Mouse (Mus musculus) neural tube, embryonic 15.5 days (tissue): Measurements from ENCODE around the gene Prap1. TPM values are rescaled to one million over a fixed set of nuclear protein-coding genes. Genes with fewer than 3 reads are reported as not detected.
"Not testable (repeated sequence)": the region's sequence is repeated elsewhere in the genome, so short reads cannot be mapped to it uniquely, and the experiment has no call there.

Experiments
- ATAC-seq: fragments of 200-750 bp; cut with Nextera tagmentation; 2 replicates; pipeline ENCODE4 v1.8.0; 2017; ENCODE audit warnings: mild to moderate bottlenecking, moderate TSS enrichment, moderate library complexity; ENCODE audit not compliant: low FRiP score
- H3K27ac ChIP-seq: fragments of 300-500 bp; sonication (generic); replicated peaks from 2 replicates; pipeline ENCODE4 v1.5.1; 2015; ENCODE audit warnings: mild to moderate bottlenecking, inconsistent platforms
- H3K27me3 ChIP-seq: fragments of 300-500 bp; sonication (generic); replicated peaks from 2 replicates; pipeline ENCODE4 v1.6.1; 2015; ENCODE audit warnings: inconsistent platforms
- H3K36me3 ChIP-seq: fragments of 300-500 bp; sonication (generic); 2 replicates; pipeline ENCODE4 v1.6.1; 2015; ENCODE audit warnings: inconsistent platforms
- H3K4me1 ChIP-seq: fragments of 300-500 bp; sonication (generic); 2 replicates; pipeline ENCODE4 v1.6.1; 2015; ENCODE audit warnings: inconsistent platforms
- H3K4me2 ChIP-seq: fragments of 300-500 bp; sonication (generic); 2 replicates; pipeline ENCODE4 v1.6.1; 2015; ENCODE audit warnings: inconsistent platforms, mild to moderate bottlenecking, moderate library complexity
- H3K4me3 ChIP-seq: fragments of 300-500 bp; sonication (generic); replicated peaks from 2 replicates; pipeline ENCODE4 v1.5.1; 2015; ENCODE audit warnings: mild to moderate bottlenecking, inconsistent platforms
- H3K9ac ChIP-seq: fragments of 300-500 bp; sonication (generic); replicated peaks from 2 replicates; pipeline ENCODE4 v1.6.1; 2015; ENCODE audit warnings: mild to moderate bottlenecking, inconsistent platforms
- H3K9me3 ChIP-seq: fragments of 300-500 bp; sonication (generic); replicated peaks from 2 replicates; pipeline ENCODE4 v1.6.1; 2016; ENCODE audit warnings: inconsistent platforms
- WGBS: fragments of 180-500 bp; shearing (Covaris S2); methylation state at CpG from one replicate; pipeline ENCODE4 v1.1.7; 2015; ENCODE audit warnings: mixed read lengths; 5-methylcytosine and 5-hydroxymethylcytosine counted together
- polyA plus RNA-seq: library from polyadenylated mRNA; unstranded; fragments of >200 nt; fragmentation: Nextera tagmentation; extraction: Ambion mirVana; gene quantifications from 2 replicates; pipeline ENCODE4 v1.2.1, GENCODE M21; 2015

The Prap1 gene
- polyA plus RNA-seq, 1 experiment from 2014 or later, result not detected

DNA sequence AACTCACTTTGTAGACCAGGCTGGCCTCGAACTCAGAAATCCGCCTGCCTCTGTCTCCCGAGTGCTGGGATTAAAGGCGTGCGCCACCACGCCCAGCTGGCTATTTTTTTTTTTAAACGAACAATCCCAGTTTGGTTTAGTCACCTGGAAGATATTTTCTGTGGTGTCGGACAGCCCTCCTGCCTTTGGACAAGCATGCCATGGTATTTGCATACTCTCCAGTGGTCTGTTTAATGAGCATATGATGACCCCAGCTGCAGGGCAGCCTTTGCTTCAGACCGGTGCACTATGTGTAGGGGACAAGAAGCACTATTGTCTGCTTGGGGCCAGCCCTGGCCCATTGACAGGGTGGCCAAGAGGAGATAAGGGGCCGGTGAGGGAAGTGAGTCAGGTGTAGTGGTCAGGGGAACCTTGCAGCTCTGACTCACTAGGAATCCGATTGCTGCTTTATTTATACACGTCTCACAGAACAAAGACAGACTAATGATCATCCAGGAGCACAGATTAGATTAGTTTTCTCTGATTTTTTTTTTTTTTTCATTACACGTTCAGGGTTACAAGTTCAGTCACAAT, 28.2 kb downstream of the Prap1 start:
- WGBS, result 73% methylated on average over 13 of the region's 13 CpGs
- no peak overlapping the region for H3K27ac ChIP-seq

DNA sequence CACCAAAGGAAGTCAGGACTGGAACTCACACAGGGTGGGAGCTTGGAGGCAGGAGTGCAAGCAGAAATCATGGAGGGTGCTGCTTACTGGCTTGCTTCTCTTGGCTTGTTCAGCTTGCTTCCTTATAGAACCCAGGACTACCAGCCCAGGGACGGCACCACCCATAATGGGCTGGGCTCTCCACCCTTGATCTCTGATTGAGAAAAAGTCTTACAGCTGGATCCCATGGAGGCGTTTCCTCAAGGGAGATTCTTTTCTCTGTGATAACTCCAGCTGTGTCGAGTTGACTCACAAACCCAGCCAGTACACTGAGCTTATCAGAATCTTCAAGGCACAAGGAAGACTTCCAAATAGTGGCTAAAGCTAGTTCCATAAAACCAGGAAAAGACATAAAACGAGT, 29.6 kb downstream of the Prap1 start:
- Histone ChIP-seq H3K27ac (no peak overlapping the region), H3K27me3 (no peaks in the 10 kb centered on the region), H3K4me2 (no peak overlapping the region), H3K36me3 (no peaks in the 10 kb centered on the region), H3K9ac (no peak overlapping the region), H3K4me3 (no peak overlapping the region), H3K4me1 (peaks cover 15% of the 10 kb centered on the region), H3K9me3 (no peaks in the 10 kb centered on the region)
- WGBS, result 40% methylated on average over 4 of the region's 4 CpGs
- no peak for ATAC-seq

More for the DNA sequence above, 28.2 kb downstream of the Prap1 start:
- Histone ChIP-seq H3K36me3 (no peaks in the 10 kb centered on the region), H3K4me1 (peaks cover 18% of the 10 kb centered on the region), H3K4me2 (no peak overlapping the region), H3K9me3 (no peaks in the 10 kb centered on the region), H3K27me3 (no peaks in the 10 kb centered on the region), H3K9ac (no peak overlapping the region), H3K4me3 (no peak overlapping the region)
- ATAC-seq, result no peak

DNA sequence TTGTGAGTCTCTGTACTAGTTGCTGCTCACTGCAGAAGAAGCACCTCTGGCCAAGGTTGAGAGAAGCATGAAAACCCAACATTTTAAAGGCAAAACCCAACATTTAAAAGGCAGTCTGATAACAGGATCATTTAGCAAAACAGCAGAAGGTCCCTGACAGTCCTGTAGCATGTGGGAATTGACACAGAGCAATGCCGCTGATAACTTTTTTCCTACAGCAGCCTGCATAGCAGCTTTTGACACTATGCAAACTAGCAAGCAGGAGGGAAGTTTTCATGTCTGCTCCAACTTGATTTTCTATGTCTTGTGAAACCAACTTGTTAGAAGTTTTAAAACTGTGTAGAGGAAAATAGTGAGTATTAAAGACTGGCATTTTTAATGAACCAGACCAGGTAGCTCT, 31.2 kb downstream of the Prap1 start:
- H3K9me3 ChIP-seq, result no peaks in the 10 kb centered on the region
- WGBS, result 97% methylated on average over 1 of the region's 1 CpGs
- H3K4me1 ChIP-seq, result peaks cover 15% of the 10 kb centered on the region
- H3K27me3 ChIP-seq, result no peaks in the 10 kb centered on the region
- H3K9ac ChIP-seq, result no peak overlapping the region
- no peak overlapping the region for H3K4me2 ChIP-seq
- H3K4me3 ChIP-seq, result no peak overlapping the region
- H3K36me3 ChIP-seq, result peaks cover 1% of the 10 kb centered on the region; the same call in 1 of the 2 replicates
- ATAC-seq, result no peak
- no peak overlapping the region for H3K27ac ChIP-seq

GRCm38 (mm10) chr7:140125278-140126021, 32.3 kb downstream of the Prap1 start:
- H3K27me3 ChIP-seq, result no peaks in the 10 kb centered on the region
- peaks cover 15% of the 10 kb centered on the region for H3K4me1 ChIP-seq
- H3K36me3 ChIP-seq, result peaks cover 3% of the 10 kb centered on the region; the same call in 1 of the 2 replicates
- H3K27ac ChIP-seq, result peak overlapping the region; percentile 58
- peak overlapping the region; percentile 73 for H3K4me3 ChIP-seq
- no peaks in the 10 kb centered on the region for H3K9me3 ChIP-seq
- WGBS, result under 1% methylated on average over 39 of the region's 40 CpGs
- peak overlapping the region; percentile 83 for H3K4me2 ChIP-seq
- peak overlapping the region; percentile 75 for H3K9ac ChIP-seq
- peak; percentile 96 for ATAC-seq

DNA sequence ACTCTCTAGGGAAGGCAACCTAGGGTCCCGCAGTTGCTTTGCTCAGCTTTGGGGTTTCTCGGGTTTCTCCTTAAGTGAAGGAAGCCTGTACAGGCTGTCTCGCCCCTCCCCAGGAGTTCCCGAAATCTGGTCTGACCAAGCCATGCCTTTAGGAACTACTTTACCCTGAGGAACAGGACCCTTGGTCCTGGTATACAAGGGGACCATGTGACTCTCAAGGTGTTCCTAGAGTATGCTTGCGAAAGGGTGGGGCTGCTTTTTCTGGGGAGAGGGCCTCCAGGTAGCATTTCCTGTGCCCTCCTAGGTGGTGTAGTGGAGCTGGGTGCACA, 32.8 kb downstream of the Prap1 start:
- ATAC-seq, result no peak
- H3K9ac ChIP-seq, result peak overlapping the region; percentile 75
- 9% methylated on average over 5 of the region's 5 CpGs for WGBS
- H3K36me3 ChIP-seq, result peaks cover 3% of the 10 kb centered on the region; the same call in 1 of the 2 replicates
- peak overlapping the region; percentile 83 for H3K4me2 ChIP-seq
- H3K27ac ChIP-seq, result peak overlapping the region; percentile 58; the same call in 1 of the 2 replicates
- H3K9me3 ChIP-seq, result no peaks in the 10 kb centered on the region
- peaks cover 15% of the 10 kb centered on the region for H3K4me1 ChIP-seq
- H3K27me3 ChIP-seq, result no peaks in the 10 kb centered on the region
- H3K4me3 ChIP-seq, result peak overlapping the region; percentile 73

GRCm38 (mm10) chr7:140126934-140127333, 33.7 kb downstream of the Prap1 start:
- WGBS, result 90% methylated on average over 3 of the region's 3 CpGs
- Histone ChIP-seq H3K36me3 (peaks cover 3% of the 10 kb centered on the region; the same call in 1 of the 2 replicates), H3K27me3 (no peaks in the 10 kb centered on the region), H3K27ac (no peak overlapping the region), H3K4me3 (no peak overlapping the region), H3K4me2 (no peak overlapping the region), H3K9me3 (no peaks in the 10 kb centered on the region), H3K4me1 (peaks cover 15% of the 10 kb centered on the region), H3K9ac (no peak overlapping the region)
- ATAC-seq, result no peak

GRCm38 (mm10) chr7:140127911-140128310, 34.7 kb downstream of the Prap1 start:
- WGBS, result 89% methylated on average over 2 of the region's 2 CpGs
- no peak overlapping the region for H3K4me2 ChIP-seq
- H3K9me3 ChIP-seq, result no peaks in the 10 kb centered on the region
- no peak overlapping the region for H3K4me3 ChIP-seq
- H3K9ac ChIP-seq, result no peak overlapping the region
- H3K27me3 ChIP-seq, result no peaks in the 10 kb centered on the region
- peaks cover 15% of the 10 kb centered on the region for H3K4me1 ChIP-seq
- no peak overlapping the region for H3K27ac ChIP-seq
- ATAC-seq, result no peak
- peaks cover 3% of the 10 kb centered on the region; the same call in 1 of the 2 replicates for H3K36me3 ChIP-seq

- H3K4me3 ChIP-seq, H3K27ac ChIP-seq, H3K4me2 ChIP-seq, H3K36me3 ChIP-seq, H3K27me3 ChIP-seq, H3K9me3 ChIP-seq, ATAC-seq, H3K4me1 ChIP-seq, H3K9ac ChIP-seq: not testable (repeated sequence)
- WGBS, result 95% methylated on average over 7 of the region's 7 CpGs
These were observed 39.0 kb downstream of the Prap1 start for GRCm38 (mm10) chr7:140132184-140132583.

DNA sequence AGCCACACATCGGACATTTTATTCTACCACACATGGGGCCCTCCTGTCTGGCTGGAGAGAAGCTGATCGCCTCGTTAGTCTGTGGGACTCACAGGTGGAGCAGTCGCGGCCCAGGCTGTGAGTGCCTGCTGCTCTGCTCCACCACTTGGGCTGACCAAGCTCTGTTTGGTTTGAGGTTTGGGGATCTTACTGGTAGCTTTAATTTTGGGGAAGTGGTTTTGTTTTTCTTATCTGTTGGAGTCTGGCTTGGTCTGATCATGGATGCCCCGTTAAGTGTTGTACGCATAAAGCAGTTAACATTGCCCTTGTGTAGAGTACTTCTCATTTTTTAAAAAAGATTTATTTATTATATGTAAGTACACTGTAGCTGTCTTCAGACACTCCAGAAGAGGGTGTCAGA, 40.8 kb downstream of the Prap1 start:
- peaks cover 12% of the 10 kb centered on the region for H3K4me1 ChIP-seq
- not testable (repeated sequence) for H3K9ac ChIP-seq, H3K9me3 ChIP-seq, H3K27ac ChIP-seq, ATAC-seq, H3K4me3 ChIP-seq, H3K4me2 ChIP-seq, H3K36me3 ChIP-seq, H3K27me3 ChIP-seq
- WGBS, result 88% methylated on average over 7 of the region's 7 CpGs

- H3K36me3 ChIP-seq, result no peaks in the 10 kb centered on the region
These were observed 42.0 kb downstream of the Prap1 start for GRCm38 (mm10) chr7:140135106-140135770.

GRCm38 (mm10) chr7:140137135-140138020, 44.2 kb downstream of the Prap1 start, which contains the start of gene Mtg1:
Gene Mtg1, plus strand, starts transcription at chr7:140137564.
- Histone ChIP-seq H3K4me1 (peaks cover 12% of the 10 kb centered on the region), H3K9ac (peak within 1 kb of the TSS; percentile 95), H3K27ac (peak within 1 kb of the TSS; percentile 92), H3K36me3 (no peaks in the 10 kb centered on the region), H3K4me3 (peak within 1 kb of the TSS; percentile 78), H3K27me3 (no peaks in the 10 kb centered on the region), H3K9me3 (no peaks in the 10 kb centered on the region), H3K4me2 (peak within 1 kb of the TSS; percentile 84)
- ATAC-seq, result peak; percentile 98
- 2% methylated on average over 39 of the region's 39 CpGs for WGBS

More at GRCm38 (mm10) chr7:140135106-140135770, 42.0 kb downstream of the Prap1 start:
- ATAC-seq, result no peak
- H3K4me3 ChIP-seq, result no peak overlapping the region
- H3K27me3 ChIP-seq, result no peaks in the 10 kb centered on the region
- peaks cover 12% of the 10 kb centered on the region for H3K4me1 ChIP-seq
- H3K27ac ChIP-seq, result no peak overlapping the region
- no peaks in the 10 kb centered on the region for H3K9me3 ChIP-seq
- H3K4me2 ChIP-seq, result no peak overlapping the region
- 86% methylated on average over 5 of the region's 5 CpGs for WGBS
- H3K9ac ChIP-seq, result no peak overlapping the region
